Mouse (Mus musculus): ENCODE results near the gene Gm42878. TPM values are rescaled to one million over a fixed set of nuclear protein-coding genes. Genes with fewer than 3 reads are reported as not detected.

Gm42878 gene
- polyA plus RNA-seq, 1 experiment: 0.13 TPM

GRCm38 (mm10) chr5:121493305-121493704, 52.0 kb downstream of the Gm42878 start:
- Histone ChIP-seq H3K36me3 (ENCODE audit: control insufficient read depth, insufficient read depth) (no peaks in the 10 kb centered on the region), H3K79me2 (ENCODE audit: control insufficient read depth, insufficient read depth) (no peaks in the 10 kb centered on the region), H3K27me3 (ENCODE audit: control insufficient read depth, insufficient read depth, insufficient read length) (peaks cover 32% of the 10 kb centered on the region), H3K4me2 (ENCODE audit: low read depth) (no peak overlapping the region), H3K4me3 (no peak overlapping the region), H3ac (ENCODE audit: control insufficient read depth, insufficient read length) (no peak overlapping the region)
- no peak for TF ChIP-seq TCF12 (IDR thresholded peaks at IDR 0.05; ENCODE audit: insufficient read depth, poor library complexity, severe bottlenecking)
- no peak for TF ChIP-seq POLR2AphosphoS2 (IDR thresholded peaks at IDR 0.05; ENCODE audit: insufficient read length, low read depth)
- TF ChIP-seq MAX (IDR thresholded peaks at IDR 0.05; ENCODE audit: low read depth): no peak
- TF ChIP-seq MYOG (IDR thresholded peaks at IDR 0.05; ENCODE audit: control insufficient read depth in 1 of 3, insufficient read depth in 1 of 3, insufficient read length in 2 of 3, low read depth in 2 of 3): no peak
- TF ChIP-seq E2F4 (IDR thresholded peaks at IDR 0.05; ENCODE audit: insufficient read depth): no peak
- TF ChIP-seq CEBPB (IDR thresholded peaks at IDR 0.05; ENCODE audit: insufficient read depth, poor library complexity, severe bottlenecking): no peak
- no peak for TF ChIP-seq POLR2A (IDR thresholded peaks at IDR 0.05; ENCODE audit: insufficient read length, low read depth)
- no peak for TF ChIP-seq REST (IDR thresholded peaks at IDR 0.05; ENCODE audit: insufficient read depth, insufficient read length)
- TF ChIP-seq TCF3 (IDR thresholded peaks at IDR 0.05; ENCODE audit: insufficient read length, low read depth): no peak
- TF ChIP-seq SRF (IDR thresholded peaks at IDR 0.05; ENCODE audit: control insufficient read depth, insufficient read length, low read depth): no peak
- no peak for TF ChIP-seq MYOD1 (IDR thresholded peaks at IDR 0.05; ENCODE audit: control insufficient read depth in 1 of 3, insufficient read length in 2 of 3, low read depth in 2 of 3)

- Histone ChIP-seq H3K27me3 (ENCODE audit: control insufficient read depth, insufficient read depth, insufficient read length) (peaks cover 38% of the 10 kb centered on the region), H3ac (ENCODE audit: control insufficient read depth, insufficient read length) (no peak overlapping the region)
Measured at GRCm38 (mm10) chr5:121484801-121485200, 60.5 kb downstream of the Gm42878 start.

GRCm38 (mm10) chr5:121477680-121478079, 67.6 kb downstream of the Gm42878 start:
- Histone ChIP-seq H3K4me2 (ENCODE audit: low read depth) (no peak overlapping the region), H3K4me3 (no peak overlapping the region), H3K36me3 (ENCODE audit: control insufficient read depth, insufficient read depth) (no peaks in the 10 kb centered on the region), H3K27me3 (ENCODE audit: control insufficient read depth, insufficient read depth, insufficient read length) (peaks cover 8% of the 10 kb centered on the region), H3K79me2 (ENCODE audit: control insufficient read depth, insufficient read depth) (no peaks in the 10 kb centered on the region), H3ac (ENCODE audit: control insufficient read depth, insufficient read length) (no peak overlapping the region)
- TF ChIP-seq MYOG (IDR thresholded peaks at IDR 0.05; ENCODE audit: control insufficient read depth in 1 of 3, insufficient read depth in 1 of 3, insufficient read length in 2 of 3, low read depth in 2 of 3) (no peak), TCF12 (IDR thresholded peaks at IDR 0.05; ENCODE audit: insufficient read depth, poor library complexity, severe bottlenecking) (no peak), POLR2AphosphoS2 (IDR thresholded peaks at IDR 0.05; ENCODE audit: insufficient read length, low read depth) (no peak), MYOD1 (IDR thresholded peaks at IDR 0.05; ENCODE audit: control insufficient read depth in 1 of 3, insufficient read length in 2 of 3, low read depth in 2 of 3) (no peak), CEBPB (IDR thresholded peaks at IDR 0.05; ENCODE audit: insufficient read depth, poor library complexity, severe bottlenecking) (no peak), MAX (IDR thresholded peaks at IDR 0.05; ENCODE audit: low read depth) (no peak)

More at GRCm38 (mm10) chr5:121484801-121485200, 60.5 kb downstream of the Gm42878 start:
- Histone ChIP-seq H3K36me3 (ENCODE audit: control insufficient read depth, insufficient read depth) (no peaks in the 10 kb centered on the region), H3K4me3 (no peak overlapping the region), H3K4me2 (ENCODE audit: low read depth) (no peak overlapping the region), H3K79me2 (ENCODE audit: control insufficient read depth, insufficient read depth) (no peaks in the 10 kb centered on the region)
- TF ChIP-seq REST (IDR thresholded peaks at IDR 0.05; ENCODE audit: insufficient read depth, insufficient read length) (no peak), POLR2AphosphoS2 (IDR thresholded peaks at IDR 0.05; ENCODE audit: insufficient read length, low read depth) (no peak), MYOD1 (IDR thresholded peaks at IDR 0.05; ENCODE audit: control insufficient read depth in 1 of 3, insufficient read length in 2 of 3, low read depth in 2 of 3) (no peak), MYOG (IDR thresholded peaks at IDR 0.05; ENCODE audit: control insufficient read depth in 1 of 3, insufficient read depth in 1 of 3, insufficient read length in 2 of 3, low read depth in 2 of 3) (no peak), E2F4 (IDR thresholded peaks at IDR 0.05; ENCODE audit: insufficient read depth) (no peak), POLR2A (IDR thresholded peaks at IDR 0.05; ENCODE audit: insufficient read length, low read depth) (no peak), MAX (IDR thresholded peaks at IDR 0.05; ENCODE audit: low read depth) (no peak), SRF (IDR thresholded peaks at IDR 0.05; ENCODE audit: control insufficient read depth, insufficient read length, low read depth) (no peak), USF1 (IDR thresholded peaks at IDR 0.05; ENCODE audit: low read depth) (no peak), TCF12 (IDR thresholded peaks at IDR 0.05; ENCODE audit: insufficient read depth, poor library complexity, severe bottlenecking) (no peak), CEBPB (IDR thresholded peaks at IDR 0.05; ENCODE audit: insufficient read depth, poor library complexity, severe bottlenecking) (no peak)

GRCm38 (mm10) chr5:121476040-121476439, 69.2 kb downstream of the Gm42878 start:
- Histone ChIP-seq H3ac (ENCODE audit: control insufficient read depth, insufficient read length) (no peak overlapping the region), H3K4me3 (no peak overlapping the region), H3K4me2 (ENCODE audit: low read depth) (no peak overlapping the region), H3K79me2 (ENCODE audit: control insufficient read depth, insufficient read depth) (no peaks in the 10 kb centered on the region), H3K36me3 (ENCODE audit: control insufficient read depth, insufficient read depth) (no peaks in the 10 kb centered on the region), H3K27me3 (ENCODE audit: control insufficient read depth, insufficient read depth, insufficient read length) (no peaks in the 10 kb centered on the region)
- TF ChIP-seq USF1 (IDR thresholded peaks at IDR 0.05; ENCODE audit: low read depth) (no peak), CEBPB (IDR thresholded peaks at IDR 0.05; ENCODE audit: insufficient read depth, poor library complexity, severe bottlenecking) (no peak), MYOD1 (IDR thresholded peaks at IDR 0.05; ENCODE audit: control insufficient read depth in 1 of 3, insufficient read length in 2 of 3, low read depth in 2 of 3) (no peak), TCF12 (IDR thresholded peaks at IDR 0.05; ENCODE audit: insufficient read depth, poor library complexity, severe bottlenecking) (no peak), MYOG (IDR thresholded peaks at IDR 0.05; ENCODE audit: control insufficient read depth in 1 of 3, insufficient read depth in 1 of 3, insufficient read length in 2 of 3, low read depth in 2 of 3) (no peak), POLR2A (IDR thresholded peaks at IDR 0.05; ENCODE audit: insufficient read length, low read depth) (no peak), E2F4 (IDR thresholded peaks at IDR 0.05; ENCODE audit: insufficient read depth) (no peak), MAX (IDR thresholded peaks at IDR 0.05; ENCODE audit: low read depth) (no peak), TCF3 (IDR thresholded peaks at IDR 0.05; ENCODE audit: insufficient read length, low read depth) (no peak), SRF (IDR thresholded peaks at IDR 0.05; ENCODE audit: control insufficient read depth, insufficient read length, low read depth) (no peak), POLR2AphosphoS2 (IDR thresholded peaks at IDR 0.05; ENCODE audit: insufficient read length, low read depth) (no peak), REST (IDR thresholded peaks at IDR 0.05; ENCODE audit: insufficient read depth, insufficient read length) (no peak)

Data from myocyte (in vitro differentiated cells).